Mouse (Mus musculus) urinary bladder, postnatal 4 days (tissue): ENCODE measurements around the gene Sec22b.

Experiments
- DNase-seq, 2 experiments: peaks; one replicate each; pipeline ENCODE4 v3.0.0; 2021 to 2022; ENCODE audit warnings: low spot score in 2 of 2

The Sec22b gene

GRCm38 (mm10) chr3:97909737-97910136 is 8.7 kb downstream of the Sec22b start:
- DNase-seq, result no peak

DNA sequence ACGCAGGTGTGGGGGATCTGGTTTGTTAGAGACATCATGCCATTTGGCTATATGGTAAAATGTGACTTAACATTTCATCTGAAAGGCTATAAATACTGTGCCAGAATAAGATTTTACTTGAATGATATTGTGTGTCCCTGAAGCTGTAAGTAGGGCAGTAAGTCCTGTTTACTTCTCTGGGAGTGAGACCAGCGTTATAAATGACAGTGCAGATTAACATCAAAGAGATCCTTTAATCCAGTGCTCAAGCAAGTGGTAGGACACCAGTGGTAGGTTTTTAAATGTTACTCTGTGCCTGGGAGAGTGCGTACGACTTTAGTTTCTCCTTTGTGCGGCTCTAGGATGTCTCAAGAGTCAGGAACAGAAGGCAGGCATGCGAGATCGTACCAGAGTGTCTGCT is 10.1 kb downstream of the Sec22b start:
- no peak for DNase-seq

GRCm38 (mm10) chr3:97915081-97915480 is 14.1 kb downstream of the Sec22b start:
- no peak for DNase-seq

DNA sequence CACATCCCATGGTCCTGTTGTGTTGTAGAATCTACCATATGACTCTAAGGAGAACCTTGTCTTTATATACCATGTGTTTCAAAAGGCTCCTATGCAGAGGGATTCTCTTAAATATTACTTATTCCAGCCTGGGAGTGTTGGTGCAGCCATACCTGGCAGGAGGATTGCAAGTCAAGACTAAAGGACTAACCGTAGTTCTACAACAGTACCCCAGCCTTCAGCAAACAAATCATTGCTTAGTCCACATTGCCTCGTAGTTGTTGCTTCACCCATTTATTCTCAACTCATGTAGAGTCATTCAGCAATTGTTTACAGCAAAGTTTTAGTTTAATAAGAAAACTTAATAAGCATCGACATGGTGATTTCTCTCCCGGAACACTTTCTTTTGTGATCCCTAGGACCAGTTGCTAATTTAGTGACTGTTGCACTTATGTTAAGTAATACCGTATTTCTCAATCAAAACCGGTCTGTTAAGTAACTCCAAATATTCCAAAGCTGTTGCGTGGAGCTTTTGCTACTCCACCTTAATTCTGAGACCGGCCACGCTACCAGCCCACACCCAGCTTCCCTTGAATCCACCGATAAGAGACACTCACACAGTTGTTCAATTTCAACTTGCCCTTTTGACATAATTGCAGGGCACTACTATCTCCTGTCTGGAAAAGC is 18.0 kb downstream of the Sec22b start:
- DNase-seq, result no peak

DNA sequence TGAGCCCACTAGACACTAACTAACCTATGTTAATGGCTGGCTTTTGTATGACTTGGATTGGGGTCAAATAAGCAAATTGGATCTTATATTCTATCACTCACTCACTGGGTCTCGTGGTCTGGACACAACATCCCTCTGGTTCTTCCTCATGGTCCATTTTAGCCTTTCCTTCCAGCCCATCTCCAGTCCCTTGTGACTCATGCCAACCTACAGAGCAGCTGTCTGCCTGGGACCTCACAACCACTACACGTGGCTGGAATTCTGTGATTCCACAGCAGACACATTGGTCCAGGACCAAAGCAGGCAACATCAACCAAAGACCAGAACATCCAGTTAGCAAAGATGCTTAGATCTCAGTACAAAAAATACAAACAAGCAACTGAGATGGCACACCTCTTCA is 24.3 kb downstream of the Sec22b start:
- no peak for DNase-seq

- no peak for DNase-seq
These were observed 26.3 kb downstream of the Sec22b start for GRCm38 (mm10) chr3:97927322-97927721.

DNA sequence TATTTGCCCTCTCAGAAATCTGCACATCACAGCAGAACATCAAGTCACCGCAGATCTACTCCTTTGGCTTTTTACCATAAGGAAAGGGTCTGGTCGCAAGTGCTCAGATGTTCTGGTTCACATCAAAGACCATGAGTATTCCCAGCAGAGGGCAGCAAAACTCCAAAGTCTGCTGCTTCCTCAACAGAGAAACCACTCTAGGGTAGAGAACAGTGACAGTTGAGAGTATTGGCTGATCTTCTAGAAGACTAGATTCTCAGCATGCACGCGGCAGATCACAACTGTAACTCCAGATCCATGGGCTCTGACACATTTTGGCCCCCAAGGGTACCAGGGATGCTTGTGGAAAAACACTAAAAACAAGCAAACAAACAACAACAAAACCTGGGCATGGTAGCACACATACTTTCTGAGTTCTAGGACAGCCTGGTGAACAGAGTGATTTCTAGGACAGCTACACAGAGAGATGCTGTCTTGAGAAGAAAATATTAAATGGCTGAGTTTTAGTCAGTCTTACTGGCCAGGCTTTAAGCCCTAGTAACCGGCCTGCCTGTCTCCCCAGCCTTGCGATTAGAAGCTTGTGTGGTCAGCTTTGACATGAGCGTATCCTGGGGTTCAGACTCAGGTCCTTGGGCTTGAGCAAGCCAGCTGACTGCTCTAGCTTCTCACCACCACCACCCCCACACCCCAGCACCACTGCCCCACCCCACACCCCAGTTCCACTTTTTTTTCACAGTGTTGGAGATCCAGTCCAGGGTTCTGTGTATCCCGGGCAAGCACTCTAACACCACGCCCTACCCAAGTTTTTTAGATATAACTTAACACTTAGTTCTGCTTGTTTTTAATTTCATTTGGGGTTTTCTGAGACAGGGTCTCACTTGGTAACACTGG is 28.2 kb downstream of the Sec22b start:
- DNase-seq, result peak; percentile 62 to 76

GRCm38 (mm10) chr3:97930141-97930786 is 29.3 kb downstream of the Sec22b start:
- DNase-seq, result no peak

GRCm38 (mm10) chr3:97930787-97931158 is 29.8 kb downstream of the Sec22b start:
- DNase-seq, result no peak

DNA sequence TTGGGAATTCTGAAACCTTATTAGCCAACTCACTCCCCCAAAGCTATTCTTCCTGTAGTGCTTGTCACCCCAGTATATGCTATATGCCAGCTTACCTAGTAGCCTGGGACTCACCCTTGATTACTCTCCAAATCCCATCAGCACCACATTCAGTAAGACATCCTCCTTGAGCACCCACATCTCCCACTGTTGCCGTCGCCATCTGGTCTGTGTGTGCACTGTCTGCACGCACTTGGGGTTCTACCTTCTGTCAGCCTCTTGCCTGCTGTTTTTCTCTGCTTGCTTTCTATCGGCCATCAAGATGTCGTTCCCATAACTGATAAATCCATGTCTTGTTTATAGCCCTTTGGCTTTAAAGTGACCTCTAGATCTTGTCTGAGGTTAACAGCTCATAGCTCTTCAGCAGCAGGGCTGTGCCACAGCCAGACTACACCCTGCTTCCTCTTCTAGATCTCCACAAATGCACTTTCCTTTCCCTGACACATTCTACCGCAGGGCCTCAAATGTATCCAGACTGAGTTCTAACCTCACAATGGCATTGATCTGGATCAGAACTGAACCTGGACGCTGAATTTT is 30.4 kb downstream of the Sec22b start:
- DNase-seq, result no peak

DNA sequence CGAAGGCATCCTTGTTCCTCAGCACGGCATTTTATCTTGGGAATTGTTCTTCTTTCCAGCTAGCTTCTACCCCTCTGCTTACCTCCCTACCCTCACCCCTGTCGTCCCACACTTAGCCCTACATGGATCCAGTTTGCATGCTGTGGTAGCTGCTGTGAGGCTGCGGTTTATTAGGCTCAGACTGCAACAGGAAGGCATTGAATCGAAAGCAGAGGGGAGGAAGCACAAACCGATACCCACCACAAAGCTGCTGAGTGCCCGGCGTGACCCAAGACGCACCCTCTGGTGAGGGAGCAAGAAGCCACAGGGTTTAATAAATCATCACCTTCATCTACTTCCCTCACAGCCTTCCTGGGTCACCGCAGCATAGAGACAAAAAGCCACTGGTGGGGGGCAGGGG is 31.1 kb downstream of the Sec22b start:
- no peak for DNase-seq

GRCm38 (mm10) chr3:97932771-97933170 is 31.8 kb downstream of the Sec22b start:
- no peak for DNase-seq

GRCm38 (mm10) chr3:97933251-97933650 is 32.3 kb downstream of the Sec22b start:
- DNase-seq, result no peak

- no peak for DNase-seq
These were observed 32.8 kb downstream of the Sec22b start for GRCm38 (mm10) chr3:97933811-97934210.

DNA sequence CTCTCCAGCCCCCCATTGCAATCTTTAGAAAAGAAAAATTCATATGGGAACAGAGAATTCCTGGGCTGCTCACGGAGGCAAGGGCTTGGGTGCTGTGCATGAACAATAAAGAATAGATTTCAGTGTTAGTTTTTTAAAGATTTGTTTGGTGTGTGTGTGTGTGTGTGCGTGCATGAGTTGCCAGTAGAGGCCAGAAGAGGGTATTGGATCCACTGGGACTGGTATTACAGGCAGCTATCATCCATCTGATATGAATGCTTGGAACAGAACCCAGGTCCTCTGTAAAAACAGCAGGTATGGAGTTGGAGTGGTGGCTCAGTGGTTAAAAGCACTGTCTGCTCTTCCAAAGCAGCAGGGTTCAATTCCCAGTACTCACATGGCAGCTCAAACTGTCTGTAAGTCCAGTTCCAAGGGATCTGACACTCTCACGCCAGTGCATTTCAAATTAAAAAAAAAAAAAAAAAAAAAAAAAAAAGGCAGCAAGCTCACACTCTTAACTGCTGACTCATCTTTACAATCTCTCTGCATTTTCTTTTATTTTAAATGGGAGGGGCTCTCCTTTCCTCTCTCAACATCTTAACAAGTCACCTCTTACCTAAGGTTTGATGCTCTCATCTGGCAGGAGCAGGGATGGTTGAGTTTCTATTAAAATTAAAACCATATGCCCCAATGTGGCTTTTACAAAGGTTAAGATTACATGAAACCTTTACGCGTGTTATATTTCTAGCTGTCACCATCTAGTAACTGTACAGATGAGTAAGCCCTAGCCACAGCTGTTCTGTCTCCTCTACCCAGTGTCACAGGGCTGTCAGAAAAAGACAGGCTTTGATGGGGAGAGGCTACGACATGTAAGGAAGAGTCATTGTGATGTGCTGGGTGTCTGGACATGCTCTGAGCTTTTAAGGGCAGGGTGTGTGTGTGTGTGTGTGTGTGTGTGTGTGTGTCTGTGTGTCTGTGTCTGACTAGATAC is 33.6 kb downstream of the Sec22b start:
- no peak for DNase-seq

DNA sequence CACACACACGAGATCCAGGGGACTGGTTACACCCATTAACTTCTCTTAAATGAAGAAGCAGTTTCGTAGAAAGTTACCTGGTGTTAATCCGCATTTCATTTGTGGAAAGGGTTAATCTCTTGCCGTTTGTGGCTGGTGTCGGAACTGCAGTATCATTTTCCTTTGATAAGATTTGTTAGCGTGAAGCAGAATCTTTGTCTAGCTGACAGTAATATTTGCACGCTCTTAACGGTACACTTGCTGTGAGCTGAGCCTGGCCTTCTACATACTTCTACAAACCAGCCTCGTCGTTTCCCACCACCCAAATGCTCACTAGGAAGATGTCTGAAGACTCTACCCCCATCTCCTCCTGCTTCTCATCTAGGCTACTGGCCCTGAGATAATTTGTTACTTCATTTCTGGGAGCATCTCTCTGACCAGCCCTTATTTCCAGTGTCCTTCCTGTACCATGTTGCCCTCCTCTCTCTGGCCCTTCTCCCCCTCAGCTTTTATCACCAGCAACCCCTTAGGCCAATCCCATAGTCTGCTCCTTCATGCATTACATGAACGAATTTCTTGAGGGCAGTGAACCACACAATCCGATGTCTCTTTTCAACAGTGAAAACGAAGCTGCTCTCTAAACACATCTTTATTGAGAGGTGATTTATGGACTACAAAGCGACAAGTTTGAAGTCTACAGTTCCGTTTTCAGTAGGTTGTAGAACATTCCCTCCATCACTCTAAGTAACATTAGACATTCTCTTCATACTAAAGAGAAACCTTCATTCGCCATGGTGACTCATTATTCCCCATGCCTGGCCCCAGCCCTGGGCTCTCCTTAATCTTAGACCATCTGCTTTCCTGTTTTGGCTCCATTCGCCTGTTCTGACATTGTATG is 36.3 kb downstream of the Sec22b start:
- DNase-seq, result no peak

DNA sequence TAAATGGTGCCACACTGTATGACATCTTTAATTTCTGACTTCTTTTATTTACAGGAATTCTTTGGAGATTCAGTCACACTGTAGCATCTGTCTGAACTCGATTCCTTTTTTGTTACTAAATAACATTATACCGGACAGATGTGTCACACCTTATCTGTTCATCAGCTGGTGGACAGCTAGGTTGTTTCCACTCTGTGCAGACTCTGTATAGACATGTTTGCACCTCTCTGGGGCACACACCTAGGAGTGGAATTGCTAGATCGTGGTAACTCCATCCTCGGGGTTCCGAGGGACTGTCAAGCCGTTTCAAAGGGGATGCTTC is 36.9 kb downstream of the Sec22b start:
- DNase-seq, result no peak

DNA sequence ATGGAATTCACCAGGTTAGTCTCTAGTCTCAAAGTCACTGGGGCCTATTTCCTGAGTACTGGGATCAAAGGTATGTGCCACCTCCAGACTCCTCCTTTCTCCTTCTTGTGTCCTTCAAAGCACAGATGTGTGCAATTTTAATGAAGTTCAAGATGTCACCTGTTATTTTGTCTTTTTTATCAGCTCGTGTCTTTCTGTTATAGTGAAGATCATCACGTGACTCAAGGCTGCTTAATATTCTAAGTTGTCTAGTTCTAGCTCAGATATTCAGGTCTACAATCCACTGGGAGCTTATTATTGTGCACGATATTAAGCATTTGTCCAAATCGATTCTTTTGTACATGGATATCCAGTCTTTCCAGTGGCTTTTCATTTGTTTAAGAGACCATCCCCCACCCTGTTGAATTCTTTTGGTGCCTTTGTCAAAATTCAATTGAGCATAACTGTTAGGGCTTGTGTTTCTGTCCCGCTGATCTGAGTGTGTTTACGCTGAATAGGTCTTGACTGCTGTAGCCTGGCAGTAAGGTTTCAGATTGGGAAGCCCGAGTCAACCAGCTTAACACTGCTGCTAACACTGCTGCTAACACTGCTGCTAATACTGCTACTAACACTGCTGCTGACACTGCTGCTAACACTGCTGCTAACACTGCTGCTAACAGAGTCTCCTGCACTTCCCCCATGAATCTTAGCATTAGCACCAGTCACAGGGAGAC is 38.0 kb downstream of the Sec22b start:
- no peak for DNase-seq

GRCm38 (mm10) chr3:97939626-97940510 is 38.9 kb downstream of the Sec22b start:
- DNase-seq, result no peak
